Mouse (Mus musculus): Measurements from ENCODE around the gene Ostm1.

Ostm1 gene

DNA sequence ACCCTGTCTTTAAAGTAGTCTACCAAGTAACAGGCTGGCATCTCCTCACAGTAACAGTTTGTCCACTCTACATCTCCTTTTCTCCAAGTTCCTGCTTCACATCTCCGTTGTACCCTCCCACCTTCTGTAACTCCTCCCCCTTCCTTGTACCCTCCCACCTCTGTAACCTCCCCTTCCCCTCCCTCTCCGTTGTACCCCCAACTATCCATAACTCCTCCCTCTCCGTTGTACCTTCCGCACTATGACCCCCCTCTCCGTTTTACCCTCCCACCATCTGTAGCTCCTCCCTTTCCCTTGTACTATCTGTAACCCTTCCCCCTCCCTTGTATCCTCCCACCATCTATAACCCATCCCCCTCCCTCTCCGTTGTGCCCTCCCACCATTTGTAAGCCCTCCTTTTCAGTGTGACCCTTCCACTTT, 97.0 kb downstream of the Ostm1 start:
- no peak for DNase-seq (ENCODE audit: low spot score)

DNA sequence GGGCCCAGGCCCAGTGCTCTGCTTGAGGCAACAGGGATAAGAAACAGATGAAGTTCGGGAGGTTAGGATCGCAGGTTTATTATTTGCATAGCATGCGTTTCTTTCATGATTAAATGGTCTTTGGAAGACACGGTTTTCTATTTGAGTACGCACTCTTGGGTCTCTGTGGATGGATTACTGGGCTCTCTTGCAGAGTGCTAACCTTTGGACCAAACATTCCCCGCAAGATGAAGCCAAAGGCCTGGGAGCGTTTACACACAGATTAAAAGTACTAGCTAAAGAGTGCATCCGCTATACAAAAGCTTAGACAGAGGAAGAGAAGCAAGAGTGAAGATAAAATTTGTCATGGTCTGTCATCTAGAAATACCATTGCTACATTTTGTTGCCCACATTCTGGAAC, 98.8 kb downstream of the Ostm1 start:
- DNase-seq (ENCODE audit: low spot score): no peak

DNA sequence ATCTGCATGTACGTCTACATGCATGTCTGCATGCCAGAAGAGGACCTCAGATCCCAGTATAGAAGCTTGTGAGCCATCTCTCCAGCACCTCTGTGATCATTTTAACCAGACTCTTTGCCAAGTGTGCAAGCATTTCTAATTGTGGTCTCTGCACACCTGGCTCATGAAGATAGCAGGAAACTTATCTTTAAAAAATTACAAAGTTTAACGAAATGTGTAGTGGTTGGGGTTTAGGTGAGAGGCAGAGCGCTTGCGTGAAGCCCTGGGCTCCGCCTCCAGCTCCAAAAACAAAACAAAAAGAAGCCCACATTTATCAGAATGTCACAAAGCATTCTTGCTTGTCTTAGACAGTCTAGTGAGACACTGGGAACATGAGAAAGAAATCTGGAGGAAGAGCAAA, 104.3 kb downstream of the Ostm1 start:
- no peak for DNase-seq (ENCODE audit: low spot score)

DNA sequence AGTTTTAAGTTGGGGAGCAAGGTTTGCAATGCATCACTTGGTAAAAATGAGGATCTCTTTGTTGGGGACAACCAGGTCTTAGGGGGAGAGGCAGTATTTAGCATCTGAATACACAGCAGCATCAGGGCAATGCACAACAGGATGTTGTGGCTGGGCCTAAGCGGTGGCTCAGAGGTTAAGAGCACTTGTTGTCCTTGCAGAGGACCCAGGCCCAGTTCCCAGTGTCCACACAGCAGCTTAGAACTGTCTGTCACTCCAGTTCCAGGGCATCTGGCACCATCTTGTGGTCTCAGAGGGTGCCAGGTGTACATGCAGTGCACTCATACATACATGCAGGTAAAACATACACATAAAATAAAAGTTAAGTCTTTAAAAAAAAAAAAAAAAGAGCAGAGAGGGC, 106.1 kb downstream of the Ostm1 start:
- DNase-seq (ENCODE audit: low spot score): no peak

DNA sequence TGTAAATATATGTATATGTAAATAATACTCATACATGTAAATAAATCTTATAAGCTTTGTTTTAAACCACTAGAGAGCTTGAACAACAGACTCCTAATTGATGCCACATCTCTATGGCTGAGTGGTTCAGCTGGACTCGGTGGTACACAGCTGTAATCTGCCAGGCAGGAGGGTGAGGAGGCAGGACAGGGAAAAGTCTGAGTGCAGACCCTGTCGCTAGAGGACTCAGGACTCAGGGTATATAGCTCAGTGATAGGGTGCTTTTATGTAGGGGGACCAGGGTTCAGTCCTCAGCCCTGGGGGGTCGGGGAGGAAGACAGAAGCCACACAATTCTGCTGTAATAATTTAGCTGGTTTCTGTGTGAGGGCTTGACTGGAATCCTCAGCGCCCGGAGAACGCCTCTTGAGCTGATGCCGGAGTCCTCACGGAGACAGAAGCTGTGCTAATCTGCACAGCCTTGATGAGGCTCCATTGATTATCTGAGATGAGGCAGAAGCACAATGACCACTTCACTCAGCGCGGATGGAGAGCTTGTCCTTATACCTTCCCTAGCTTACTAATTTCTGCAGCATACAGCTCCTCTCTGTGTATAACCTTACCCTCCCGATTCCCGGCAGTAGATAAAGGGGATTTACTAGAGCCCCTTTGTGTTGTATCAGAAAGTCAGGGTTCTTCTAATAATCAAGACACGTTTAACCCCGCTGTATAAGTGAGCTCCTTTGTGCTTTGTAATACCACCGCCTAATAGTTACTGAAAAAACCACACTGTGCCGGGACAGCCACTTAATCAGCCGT, 106.8 kb downstream of the Ostm1 start:
- DNase-seq (ENCODE audit: low spot score): no peak

DNA sequence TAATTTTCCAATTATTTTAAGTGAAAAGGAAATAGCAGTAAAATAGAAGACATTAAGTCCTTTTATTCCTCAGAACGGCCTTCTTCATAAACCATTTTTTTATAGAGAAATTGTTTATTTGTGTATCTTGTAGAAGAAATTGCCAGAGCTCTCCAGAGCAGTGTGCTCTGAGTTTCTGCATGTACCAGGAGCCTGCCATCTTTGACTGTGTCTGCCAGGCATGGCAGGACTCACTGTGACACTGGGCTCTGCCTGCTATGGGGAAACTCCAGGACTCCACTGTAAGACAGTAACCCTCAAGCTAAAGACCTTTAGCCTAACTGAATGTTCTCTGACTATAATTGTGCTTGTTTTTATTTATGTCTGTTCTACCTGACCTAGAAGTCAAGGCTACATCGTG, 107.4 kb downstream of the Ostm1 start:
- no peak for DNase-seq (ENCODE audit: low spot score)

DNA sequence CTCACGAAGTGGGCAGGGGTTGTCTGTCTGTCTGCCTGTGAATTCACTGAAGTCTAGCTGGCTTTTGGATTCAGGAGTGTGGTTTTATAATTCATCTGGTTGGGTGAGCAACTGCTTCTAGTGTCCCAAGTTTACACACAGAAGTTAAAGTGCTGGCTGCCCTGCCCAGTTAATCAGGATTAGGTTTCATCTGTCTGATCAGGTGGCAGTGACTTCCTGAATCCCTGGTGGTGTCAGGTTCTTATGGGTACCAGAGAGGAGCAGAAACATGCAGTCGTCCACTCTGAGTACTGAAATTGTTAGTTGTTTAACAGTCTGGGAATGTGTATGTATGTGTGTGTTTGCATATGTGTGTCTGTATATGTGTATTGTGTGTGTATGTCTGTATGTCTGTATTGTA, 108.5 kb downstream of the Ostm1 start:
- no peak for DNase-seq (ENCODE audit: low spot score)

DNA sequence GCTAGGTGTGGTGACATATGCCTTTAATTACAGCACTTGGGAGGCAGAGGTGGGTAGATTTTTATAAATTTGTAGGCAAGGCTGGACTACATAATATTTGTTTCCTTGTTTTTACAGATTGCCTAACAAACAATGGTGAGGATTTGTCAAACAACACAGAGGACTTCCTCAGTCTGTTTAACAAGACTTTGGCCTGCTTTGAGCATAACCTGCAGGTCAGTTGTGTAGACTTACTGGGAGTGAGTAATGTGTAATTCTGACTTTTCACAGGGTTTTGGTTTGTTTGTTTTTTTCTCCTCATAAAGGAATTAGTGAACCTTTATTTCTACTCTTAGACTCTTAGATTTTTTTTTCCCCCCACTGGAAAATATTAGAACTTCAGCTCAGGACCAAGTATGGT, 109.2 kb downstream of the Ostm1 start:
- DNase-seq (ENCODE audit: low spot score): no peak

DNA sequence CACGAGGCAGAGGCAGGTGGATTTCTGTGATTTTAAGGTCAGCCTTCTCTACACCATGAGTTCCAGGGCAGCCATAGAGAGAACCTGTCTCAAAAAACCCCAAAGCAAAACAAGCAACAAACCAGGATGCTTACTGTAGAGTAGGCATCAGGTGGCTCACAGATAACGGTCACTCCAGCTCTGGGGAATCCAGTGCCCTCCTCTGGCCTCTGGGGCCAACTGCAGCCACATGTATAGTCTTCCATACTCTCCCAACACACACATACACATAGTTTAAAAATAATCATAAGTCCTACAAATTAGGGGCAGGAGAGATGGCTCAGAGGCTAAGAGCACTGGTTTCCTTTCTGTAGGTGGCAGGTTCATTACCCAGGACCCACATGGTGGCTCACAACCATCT, 109.9 kb downstream of the Ostm1 start:
- DNase-seq (ENCODE audit: low spot score): no peak

DNA sequence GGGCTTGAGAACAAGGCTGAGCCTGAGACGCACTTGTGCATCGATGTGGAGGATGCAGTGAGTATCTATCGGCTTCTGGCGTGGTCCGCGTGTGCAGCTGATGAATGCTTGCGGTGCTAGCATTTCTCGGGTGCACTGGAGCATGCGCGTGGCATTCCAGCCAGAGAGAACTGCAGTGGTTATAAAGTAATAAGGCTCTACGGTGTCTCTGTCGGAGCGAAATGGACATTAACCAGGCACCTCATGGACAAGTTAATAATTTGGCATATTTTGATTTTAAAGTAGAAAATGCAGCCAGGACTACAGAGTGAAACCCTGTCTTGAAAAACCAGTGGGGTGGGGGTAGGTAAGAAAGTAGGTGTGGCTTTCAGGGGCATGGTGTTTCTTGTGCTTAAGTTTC, 112.7 kb downstream of the Ostm1 start:
- DNase-seq (ENCODE audit: low spot score): no peak

DNA sequence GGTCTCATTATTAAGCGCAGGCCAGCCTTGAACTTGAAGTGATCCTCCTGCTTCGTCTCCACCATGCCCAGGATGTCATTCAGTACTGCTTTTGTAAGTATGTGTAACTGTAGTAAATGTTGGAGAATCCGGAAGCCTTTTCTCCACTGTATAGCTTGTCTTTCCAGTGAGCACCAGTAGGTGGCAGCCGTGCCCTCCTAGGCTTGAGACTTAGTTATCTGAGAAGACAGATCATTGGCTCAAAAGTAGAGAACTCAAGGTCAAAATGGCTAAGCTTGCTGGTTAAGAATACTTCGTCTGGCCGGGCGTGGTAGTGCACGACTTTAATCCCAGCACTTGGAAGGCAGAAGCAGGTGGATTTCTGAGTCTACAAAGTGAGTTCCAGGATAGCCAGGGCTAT, 113.4 kb downstream of the Ostm1 start:
- DNase-seq (ENCODE audit: low spot score): peak; percentile 9

DNA sequence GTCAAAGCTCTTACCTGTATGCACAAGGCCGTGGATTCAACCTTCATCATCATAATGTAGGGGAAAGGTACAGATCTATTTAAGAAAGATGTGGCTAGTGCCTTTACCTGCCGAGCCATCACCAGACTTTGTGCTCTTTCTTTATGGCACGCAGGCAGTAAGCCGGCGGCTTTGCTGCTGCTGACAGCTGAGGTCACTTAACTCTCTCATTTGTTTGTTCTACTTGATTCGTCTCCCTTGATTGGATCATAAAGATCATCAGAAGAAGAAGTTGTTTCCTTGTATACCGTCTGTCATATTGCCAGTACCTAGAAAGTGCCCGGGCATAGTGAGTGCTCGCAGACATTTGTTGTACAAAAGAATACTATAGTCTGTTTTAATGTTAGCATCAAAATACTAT, 114.8 kb downstream of the Ostm1 start:
- no peak for DNase-seq (ENCODE audit: low spot score)

DNA sequence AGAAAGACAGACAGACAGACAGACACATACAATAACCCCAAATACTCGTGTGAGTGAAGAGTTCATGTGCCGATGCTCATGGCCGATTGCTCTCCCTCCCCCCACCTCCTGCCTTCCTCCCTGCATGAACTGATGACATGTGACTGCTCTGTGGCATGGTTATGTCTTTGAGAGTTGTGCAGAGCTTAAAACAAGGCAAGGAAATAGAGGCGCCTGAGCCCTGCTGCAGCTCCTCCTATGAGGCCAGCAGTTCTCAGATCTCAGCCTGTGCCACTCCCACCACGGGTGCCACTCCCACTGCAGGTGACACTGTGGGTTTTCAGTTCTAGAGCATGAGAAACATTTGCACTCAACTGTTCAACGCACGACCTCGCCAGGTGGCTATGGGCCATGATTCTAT, 115.4 kb downstream of the Ostm1 start:
- DNase-seq (ENCODE audit: low spot score): no peak

DNA sequence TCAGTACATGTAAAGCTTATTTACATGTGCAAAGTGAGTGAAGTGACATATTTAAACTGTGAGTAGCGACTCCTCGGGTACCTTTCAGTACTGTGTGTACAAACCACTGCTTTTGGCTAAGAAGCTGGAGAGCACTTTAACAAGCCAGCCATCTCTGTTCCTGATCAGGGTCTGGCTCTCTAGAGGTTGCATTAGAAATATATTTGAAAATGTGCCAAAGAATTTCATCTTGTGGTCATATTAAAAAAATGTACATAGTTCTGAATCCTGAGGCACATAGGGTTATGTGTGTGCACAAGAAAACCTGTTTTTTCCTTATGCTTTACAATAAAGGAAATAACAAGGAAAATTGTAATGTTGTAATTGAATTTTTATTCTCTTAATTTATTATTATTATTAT, 118.5 kb downstream of the Ostm1 start:
- no peak for DNase-seq (ENCODE audit: low spot score)

DNA sequence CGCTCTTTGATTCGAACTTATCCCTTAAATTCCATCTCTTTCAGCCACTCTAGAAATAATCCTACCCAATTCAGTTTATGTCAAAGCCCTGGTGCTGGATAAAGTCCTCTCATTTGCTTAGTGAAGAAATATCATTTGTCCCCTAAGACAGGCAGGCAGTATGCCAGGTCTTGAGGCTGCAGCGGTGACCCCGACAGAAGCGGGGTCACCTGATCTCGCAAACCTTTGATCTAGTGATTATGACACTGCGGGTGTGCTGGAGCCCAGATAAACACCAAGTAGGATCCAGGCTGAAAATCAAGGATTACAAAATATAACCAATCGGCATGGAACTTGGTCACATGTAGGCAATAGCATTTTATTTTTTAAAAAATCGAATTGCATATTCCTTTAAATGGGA, 131.1 kb downstream of the Ostm1 start:
- no peak for DNase-seq (ENCODE audit: low spot score)

DNA sequence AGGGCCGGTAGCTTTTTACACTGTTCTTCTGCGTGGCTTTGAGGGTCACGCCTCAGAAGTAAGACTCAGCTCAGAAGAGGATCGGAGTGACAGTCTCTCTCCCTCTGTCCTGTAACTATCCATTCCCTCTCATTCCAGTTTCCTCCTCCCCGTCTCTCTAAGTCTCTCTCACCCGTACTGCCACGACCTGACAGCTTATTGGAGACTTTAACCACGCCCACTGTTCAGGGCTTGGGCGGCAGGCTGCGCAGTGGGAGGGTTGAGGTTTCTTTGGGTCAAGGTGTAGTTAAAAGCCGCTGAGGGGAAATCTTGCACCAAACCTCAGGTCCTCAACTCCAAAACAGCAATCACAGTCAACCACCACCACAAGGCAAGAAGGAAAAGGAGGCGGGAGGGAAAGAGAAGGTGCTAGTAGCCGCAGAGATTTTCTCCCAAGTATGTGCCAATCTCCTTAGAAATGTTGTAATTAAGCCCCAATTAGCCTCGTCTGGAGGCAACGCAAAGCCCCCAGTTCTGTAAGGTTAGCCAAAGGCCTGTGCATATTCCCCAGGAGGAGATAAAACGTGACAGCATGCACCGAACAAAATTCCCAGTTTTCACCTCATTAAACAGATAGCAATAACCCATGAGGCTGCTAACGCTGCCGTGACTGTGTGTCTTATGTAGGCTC, 131.9 kb downstream of the Ostm1 start:
- DNase-seq (ENCODE audit: low spot score): no peak

DNA sequence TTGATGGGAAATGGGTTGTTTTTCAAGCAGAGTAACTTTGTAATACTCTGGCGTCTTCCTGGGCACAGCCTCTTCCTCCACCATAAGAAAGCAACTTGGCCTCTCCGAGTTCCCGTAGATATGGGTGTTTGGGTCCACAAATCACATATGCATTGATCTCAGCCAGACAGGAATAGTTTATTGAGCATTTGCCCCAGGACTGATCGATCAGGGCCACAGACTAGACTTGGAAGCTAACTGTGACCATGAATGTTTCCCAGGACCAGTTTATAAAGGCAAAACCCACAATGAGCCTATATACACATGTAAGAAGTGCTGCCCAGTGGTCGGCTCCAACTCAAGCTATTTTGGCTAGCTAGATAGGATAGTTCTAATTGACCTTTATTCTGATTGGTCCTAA, 138.5 kb downstream of the Ostm1 start:
- DNase-seq (ENCODE audit: low spot score): no peak

DNA sequence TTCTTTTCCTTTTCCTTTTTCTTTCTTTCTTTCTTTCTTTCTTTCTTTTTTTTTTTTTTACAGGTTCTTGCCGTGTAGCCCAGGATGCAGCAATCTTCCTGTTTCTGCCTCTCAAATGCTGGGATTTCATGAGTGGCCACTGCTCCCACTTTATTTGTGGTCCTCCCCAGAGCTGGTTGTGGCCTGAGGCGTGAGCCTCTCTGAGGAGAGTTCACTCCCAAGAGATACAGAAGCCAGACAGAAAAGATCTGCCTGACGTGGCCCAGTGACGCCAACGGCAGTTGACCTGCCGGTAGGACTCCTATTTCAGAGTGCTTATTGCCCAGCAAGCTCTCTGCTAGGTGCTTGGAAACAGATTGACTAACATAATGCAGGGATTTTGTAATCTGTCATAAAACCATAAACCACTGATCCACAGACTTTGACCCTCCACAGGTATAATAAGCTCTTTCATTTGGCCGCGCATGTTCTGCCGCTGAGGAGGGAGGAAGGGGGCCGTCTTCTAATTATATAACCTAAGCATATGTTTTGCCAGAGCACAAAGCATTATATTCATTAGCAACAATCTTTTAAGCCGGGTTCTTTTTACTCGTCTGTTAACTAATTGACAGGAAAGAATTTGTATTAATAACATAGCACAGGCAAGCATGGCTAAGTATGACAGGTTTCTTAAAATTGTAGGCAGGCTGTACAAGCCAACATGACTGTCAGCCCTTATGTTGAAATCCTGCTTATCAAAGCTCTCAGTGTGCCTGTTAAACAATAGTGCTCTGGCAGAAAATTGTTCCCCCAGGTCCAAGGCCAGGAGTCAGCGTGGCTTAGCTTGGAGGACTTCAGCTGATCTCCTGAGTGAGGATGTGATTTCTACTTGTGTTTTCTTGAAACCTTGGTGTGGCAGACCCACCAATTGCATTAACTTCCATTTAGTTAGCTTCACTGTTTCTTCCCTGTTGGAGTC, 139.9 kb downstream of the Ostm1 start:
- DNase-seq (ENCODE audit: low spot score): no peak

DNA sequence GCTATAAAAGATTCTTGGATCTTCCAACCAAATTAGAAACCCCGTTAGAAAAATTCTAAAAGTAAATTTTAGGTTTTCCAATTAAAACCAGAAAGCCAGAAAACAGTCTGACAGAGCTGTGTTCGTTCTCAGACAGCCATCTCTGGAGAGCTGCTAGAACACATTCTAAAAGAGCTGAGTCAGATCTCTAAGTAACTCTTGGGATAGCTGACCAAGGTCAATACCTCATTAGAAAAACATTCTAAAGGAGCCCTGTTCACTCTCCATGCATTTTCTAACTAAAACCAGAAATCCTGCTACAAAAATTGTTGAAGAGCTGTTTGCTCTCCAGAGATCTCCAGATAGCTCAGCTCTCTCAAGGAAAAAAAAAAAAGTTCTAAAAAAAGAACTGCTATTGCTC, 146.0 kb downstream of the Ostm1 start:
- DNase-seq (ENCODE audit: low spot score): no peak

DNA sequence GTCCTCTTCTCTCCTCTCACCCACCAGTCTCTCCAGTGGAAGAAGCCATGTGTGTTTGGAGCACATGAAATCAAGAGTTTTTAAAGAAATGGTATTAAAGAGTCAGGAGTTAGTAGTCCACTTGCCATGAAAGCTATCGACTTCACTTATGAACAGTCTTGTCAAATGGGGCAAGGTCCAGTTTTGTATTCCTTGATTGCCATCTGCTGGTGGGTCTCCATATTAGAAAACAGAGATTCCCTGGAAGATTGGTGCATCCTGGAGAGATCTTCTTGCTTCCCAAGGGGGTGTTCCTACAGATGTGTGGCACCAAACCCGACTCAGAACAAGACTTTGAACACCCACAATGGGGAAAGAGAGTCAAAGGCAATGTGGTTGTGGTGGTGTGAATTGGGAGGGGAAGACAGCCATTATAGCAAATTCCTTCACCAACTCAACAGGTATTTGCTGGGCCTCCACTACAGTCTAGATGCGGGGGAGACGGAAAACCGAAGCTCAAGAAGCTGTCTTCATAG, 151.0 kb downstream of the Ostm1 start:
- DNase-seq (ENCODE audit: low spot score): no peak

DNA sequence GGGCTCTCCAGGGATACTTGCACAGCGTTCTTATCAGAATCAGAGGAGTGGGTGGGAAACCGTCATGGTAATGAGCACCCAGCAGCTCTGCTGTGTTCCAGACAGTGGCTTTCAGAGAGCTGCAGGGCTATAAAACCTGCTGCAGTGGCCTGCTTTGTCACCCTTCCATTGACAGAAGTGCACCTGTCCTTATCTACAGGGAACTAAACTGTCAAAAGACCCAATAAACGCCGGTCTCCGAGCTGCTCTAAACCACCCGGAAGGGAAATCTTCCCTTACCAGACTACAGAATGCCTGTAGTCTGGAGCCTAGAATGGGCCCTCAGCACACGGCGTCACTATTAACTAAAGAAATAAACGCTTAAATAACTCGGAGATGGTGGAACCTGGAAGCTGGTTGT, 168.2 kb downstream of the Ostm1 start:
- DNase-seq (ENCODE audit: low spot score): no peak

Measured in ovary, adult 18-20 months (tissue).